In genomic region chr8:107253121-107253520, GRCm38 (mm10) we compare ENCODE assay signal across 15 mouse cellular contexts. TPM values are rescaled to one million over a fixed set of nuclear protein-coding genes. Genes with fewer than 3 reads are reported as not detected.
DNase-seq lines count a peak whose midpoint lies in the region; ATAC-seq lines count a peak whose summit lies in the region.
"Had no signal": no experiment of that assay in that cellular context is flagged by ENCODE, and none has a peak within 500 bp of the region (broad histone marks: within the 10 kb centered on the region; RNA-seq: fewer than 3 reads in every experiment).

No protein-coding gene starts in this region.

- WGBS in intestine, embryonic 16.5 days = 61% methylated on average over 6 of the region's 6 CpGs

- no peak overlapping the region for H3K4me3 ChIP-seq in intestine, embryonic 16.5 days (ENCODE audit: low read length)
- H3K4me3 ChIP-seq: limb, embryonic 13.5 days; midbrain, embryonic 12.5 days; stomach, embryonic 15.5 days had no signal

- H3K4me1 ChIP-seq in intestine, embryonic 16.5 days (ENCODE audit: control insufficient read depth, insufficient read depth, low read length) = peaks cover 15% of the 10 kb centered on the region
- H3K4me1 ChIP-seq: midbrain, embryonic 12.5 days had no signal

- H3K9ac ChIP-seq in intestine, embryonic 16.5 days (ENCODE audit: low read depth, low read length) = no peak overlapping the region
- H3K9ac ChIP-seq: limb, embryonic 13.5 days; midbrain, embryonic 12.5 days; stomach, embryonic 15.5 days had no signal

- H3K36me3 ChIP-seq in intestine, embryonic 16.5 days (ENCODE audit: control insufficient read depth, insufficient read depth, low read length) = no peaks in the 10 kb centered on the region
- H3K36me3 ChIP-seq: limb, embryonic 13.5 days; midbrain, embryonic 12.5 days; stomach, embryonic 15.5 days had no signal

- no peak overlapping the region for H3K4me2 ChIP-seq in intestine, embryonic 16.5 days (ENCODE audit: low read depth, low read length)
- H3K4me2 ChIP-seq: limb, embryonic 13.5 days; midbrain, embryonic 12.5 days; stomach, embryonic 15.5 days had no signal

- H3K27me3 ChIP-seq in intestine, embryonic 16.5 days (replicated peaks; ENCODE audit: control insufficient read depth, insufficient read depth, low read length) = no peaks in the 10 kb centered on the region
- H3K27me3 ChIP-seq: limb, embryonic 13.5 days; midbrain, embryonic 12.5 days; stomach, embryonic 15.5 days had no signal

- H3K9me3 ChIP-seq in intestine, embryonic 16.5 days (ENCODE audit: control insufficient read depth, low read length) = no peaks in the 10 kb centered on the region
- H3K9me3 ChIP-seq: limb, embryonic 13.5 days; midbrain, embryonic 12.5 days; stomach, embryonic 15.5 days had no signal

- H3K27ac ChIP-seq in intestine, embryonic 16.5 days (ENCODE audit: low read length) = no peak overlapping the region
- H3K27ac ChIP-seq: limb, embryonic 13.5 days; midbrain, embryonic 12.5 days; stomach, embryonic 15.5 days had no signal

- no peak for ATAC-seq in intestine, embryonic 16.5 days
- ATAC-seq: activated CD4-positive, CD25-positive, alpha-beta regulatory T cell, adult 4 months; inflammation-experienced regulatory T-cells, adult 6 months had no signal

- peak; percentile 9 for DNase-seq in kidney, adult 18-20 months
- DNase-seq in kidney, adult 8-10 months = no peak
- DNase-seq in 416B (ENCODE audit: low read depth) = peak; percentile 65
- DNase-seq in adipocyte (ENCODE audit: low spot score) = peak; percentile 35
- DNase-seq in naive thymus-derived CD4-positive, alpha-beta T cell, adult 2 months (ENCODE audit: low read depth) = peak; percentile 37
- no peak for DNase-seq in frontal cortex, postnatal 14 days (ENCODE audit: low spot score in 2 of 2)
- DNase-seq in frontal cortex, postnatal 36 days (ENCODE audit: low spot score in 2 of 2) = no peak
- DNase-seq: cerebellum, postnatal 14 days; lung, postnatal 4 days had no signal

RNA-seq across cellular contexts. Expression of gene Nfat5, which starts 40.1 kb away (rescaled TPM):
- polyA plus RNA-seq in intestine, embryonic 16.5 days (2015; fragmentation: Nextera tagmentation; extraction: Ambion mirVana) = 5.4 and 5.9 TPM in 2 replicates

Comparison
In these comparisons a context has a peak if more than half of its experiments do, and no peak if none do; other contexts are left out.
1. DNase-seq: peak in kidney, adult 18-20 months (single experiment), 416B (single experiment), adipocyte (single experiment) and naive thymus-derived CD4-positive, alpha-beta T cell, adult 2 months (single experiment); none in kidney, adult 8-10 months (0 of 2), frontal cortex, postnatal 14 days (0 of 2) and frontal cortex, postnatal 36 days (0 of 2).